Mouse (Mus musculus): ENCODE data around the gene Heatr1.
A peak's percentile ranks its signal among the peaks of the same experiment; 100 is the strongest.
"Not testable (repeated sequence)": the region's sequence is repeated elsewhere in the genome, so short reads cannot be mapped to it uniquely, and the experiment has no call there.

Heatr1 gene

GRCm38 (mm10) chr13:12454686-12455390 is 60.0 kb downstream of the Heatr1 start:
- DNase-seq (ENCODE audit: low spot score): no peak

GRCm38 (mm10) chr13:12456711-12457110 is 61.9 kb downstream of the Heatr1 start:
- DNase-seq (ENCODE audit: low spot score): no peak

DNA sequence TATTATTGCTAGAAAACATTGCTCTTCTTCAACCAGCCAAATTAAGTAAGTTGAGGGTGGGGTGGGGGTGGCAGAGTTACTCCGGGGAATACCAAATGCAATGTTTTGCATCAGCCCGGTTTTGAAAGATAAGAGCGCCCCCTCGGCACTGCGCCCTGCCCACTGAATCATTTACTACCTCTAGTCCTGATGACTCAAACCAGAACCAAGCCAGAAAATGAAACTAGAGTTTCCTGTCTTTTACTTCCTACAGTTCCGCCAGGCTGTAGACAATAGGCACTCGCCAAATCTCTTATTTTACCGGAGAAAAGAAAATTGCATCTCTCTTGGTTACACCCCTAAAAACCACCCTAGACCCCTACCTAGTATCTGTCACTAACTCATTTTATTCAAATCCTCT is 65.6 kb downstream of the Heatr1 start:
- DNase-seq (ENCODE audit: low spot score): no peak

DNA sequence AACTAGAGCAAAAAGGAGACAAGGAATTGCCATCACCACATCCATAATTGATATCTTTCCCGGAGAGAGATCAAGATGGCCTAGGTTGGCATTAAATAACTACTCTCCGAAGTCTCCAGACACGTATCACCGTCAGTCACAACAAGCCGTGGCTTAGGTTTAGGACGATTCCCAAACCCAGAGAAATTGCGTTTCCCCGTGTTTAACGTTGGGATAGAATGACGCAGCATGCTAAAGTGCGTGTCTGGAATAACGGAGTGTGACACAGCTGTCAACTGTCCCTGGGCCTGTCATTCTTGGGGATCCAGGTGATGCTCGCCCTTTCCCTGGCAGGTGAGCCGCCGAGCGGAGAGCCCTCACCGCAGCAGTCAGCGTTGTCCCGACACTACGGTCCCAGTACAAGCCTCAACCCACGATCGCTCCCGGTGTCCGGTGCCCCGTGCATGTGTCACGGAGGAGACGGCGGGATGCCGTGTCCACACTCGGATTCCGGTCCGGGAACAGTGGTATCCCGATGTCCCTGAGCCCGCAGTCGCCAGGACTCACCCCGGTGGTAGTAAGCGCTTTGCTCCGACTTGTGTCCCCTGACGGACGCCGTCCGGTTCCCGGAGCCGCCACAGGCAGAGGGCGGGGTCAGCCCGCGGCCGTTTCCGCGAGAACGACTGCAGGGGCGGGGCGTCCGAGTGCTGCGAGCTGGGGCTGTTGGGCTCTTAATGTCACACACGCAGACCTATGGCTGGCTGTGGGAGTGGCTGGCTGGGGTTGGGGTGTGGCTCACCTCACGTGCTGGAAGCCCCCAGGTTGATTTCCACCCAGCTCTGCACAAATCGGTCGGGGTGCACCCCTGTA is 66.3 kb downstream of the Heatr1 start:
- DNase-seq (ENCODE audit: low spot score): peak; percentile 90

GRCm38 (mm10) chr13:12461730-12462119 is 66.9 kb downstream of the Heatr1 start:
- DNase-seq (ENCODE audit: low spot score): peak; percentile 24

GRCm38 (mm10) chr13:12462623-12463022 is 67.8 kb downstream of the Heatr1 start:
- no peak for DNase-seq (ENCODE audit: low spot score)

DNA sequence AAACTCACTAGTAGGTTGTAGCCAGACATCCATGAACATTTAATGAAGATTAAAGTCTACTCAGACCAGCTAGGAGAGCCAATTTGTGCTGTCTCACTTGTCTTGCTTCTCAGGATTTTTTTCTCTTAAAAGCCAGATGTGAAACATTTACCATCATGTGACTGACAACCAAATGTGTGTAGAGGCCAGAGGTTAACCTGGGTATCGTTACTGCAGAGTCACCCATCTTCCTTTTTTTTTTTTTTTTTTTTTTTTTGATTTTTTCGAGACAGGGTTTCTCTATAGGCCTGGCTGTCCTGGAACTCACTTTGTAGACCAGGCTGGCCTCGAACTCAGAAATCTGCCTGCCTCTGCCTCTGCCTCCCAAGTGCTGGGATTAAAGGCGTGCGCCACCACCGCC is 69.3 kb downstream of the Heatr1 start:
- DNase-seq (ENCODE audit: low spot score): not testable (repeated sequence)

- DNase-seq (ENCODE audit: low spot score): no peak
These were observed 70.0 kb downstream of the Heatr1 start, which contains the start of gene Lgals8 for GRCm38 (mm10) chr13:12464844-12465243. Gene Lgals8 (minus strand): TSS chr13:12464944.

GRCm38 (mm10) chr13:12468488-12468887 is 73.7 kb downstream of the Heatr1 start:
- DNase-seq (ENCODE audit: low spot score): no peak

DNA sequence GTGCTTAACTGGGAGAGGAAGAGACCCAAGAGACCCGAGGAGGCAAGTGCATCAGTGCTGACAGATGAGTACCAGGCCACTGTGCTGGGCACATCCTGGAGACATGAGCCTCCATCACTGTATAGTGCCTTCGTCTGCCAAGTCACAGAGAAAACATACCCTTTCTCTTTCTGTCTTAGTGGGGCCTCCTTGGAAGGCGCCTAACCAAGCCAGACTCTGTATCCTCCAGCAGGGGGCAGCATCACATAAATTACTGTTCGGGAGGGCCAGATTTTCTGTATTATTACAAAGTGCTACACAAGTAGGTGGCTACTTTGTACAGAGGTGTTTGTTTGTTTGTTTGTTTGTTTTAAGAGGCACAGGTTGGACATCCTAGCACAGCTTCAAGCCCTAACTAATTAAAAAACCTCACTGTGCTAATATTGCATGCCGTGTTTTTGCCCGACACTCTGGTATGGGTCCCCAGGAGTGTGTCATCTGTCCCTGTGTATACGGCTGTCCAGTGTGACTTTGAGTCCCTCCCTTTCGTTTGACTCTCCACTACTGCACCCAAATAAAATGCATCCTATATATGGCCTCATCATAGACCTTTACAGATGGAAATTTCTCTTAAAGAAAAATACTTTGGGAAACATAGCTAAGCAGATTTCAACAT is 79.0 kb downstream of the Heatr1 start:
- DNase-seq (ENCODE audit: low spot score): peak; percentile 42

DNA sequence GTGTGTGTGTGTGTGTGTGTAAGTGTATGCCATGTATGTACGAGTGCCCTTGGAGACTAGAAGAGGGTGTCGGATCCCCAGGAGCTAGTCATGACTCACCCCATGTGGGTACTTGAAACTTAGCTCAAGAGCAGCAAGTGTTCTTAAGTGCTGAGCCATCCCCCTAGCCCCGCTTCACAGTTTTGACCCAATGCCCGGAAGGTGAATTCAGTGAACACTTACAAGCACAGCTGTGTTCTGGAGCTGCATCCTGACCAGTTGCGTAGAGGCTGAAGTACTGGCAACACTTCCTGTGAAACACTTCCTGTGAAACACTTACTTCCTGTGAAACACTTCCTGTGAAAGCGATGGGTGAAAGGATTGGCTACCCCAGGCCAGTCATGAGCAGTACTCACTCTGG is 80.4 kb downstream of the Heatr1 start:
- no peak for DNase-seq (ENCODE audit: low spot score)

- DNase-seq (ENCODE audit: low spot score): no peak
These were observed 82.1 kb downstream of the Heatr1 start for GRCm38 (mm10) chr13:12476886-12477285.

GRCm38 (mm10) chr13:12478301-12478700 is 83.5 kb downstream of the Heatr1 start:
- peak; percentile 21 for DNase-seq (ENCODE audit: low spot score)

DNA sequence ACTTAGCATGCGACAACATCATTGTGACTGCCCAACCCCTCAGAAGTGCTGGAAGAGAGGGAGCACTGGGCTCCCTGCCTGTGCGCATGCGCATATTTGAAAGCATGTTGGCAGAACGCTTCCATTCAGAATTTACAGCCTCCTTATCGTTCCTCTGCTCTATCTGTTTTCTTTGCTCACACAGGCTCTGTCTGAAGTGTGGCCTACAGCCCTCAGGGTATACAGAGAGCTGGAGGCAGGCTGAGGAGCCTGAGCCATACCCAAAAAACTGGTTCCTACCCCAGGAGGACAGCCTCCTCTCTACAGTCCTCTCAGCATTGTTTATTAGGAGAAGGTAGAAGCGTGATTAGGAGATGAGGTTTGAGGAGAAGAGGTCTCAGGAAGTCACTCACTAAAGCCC is 85.0 kb downstream of the Heatr1 start:
- DNase-seq (ENCODE audit: low spot score): no peak

DNA sequence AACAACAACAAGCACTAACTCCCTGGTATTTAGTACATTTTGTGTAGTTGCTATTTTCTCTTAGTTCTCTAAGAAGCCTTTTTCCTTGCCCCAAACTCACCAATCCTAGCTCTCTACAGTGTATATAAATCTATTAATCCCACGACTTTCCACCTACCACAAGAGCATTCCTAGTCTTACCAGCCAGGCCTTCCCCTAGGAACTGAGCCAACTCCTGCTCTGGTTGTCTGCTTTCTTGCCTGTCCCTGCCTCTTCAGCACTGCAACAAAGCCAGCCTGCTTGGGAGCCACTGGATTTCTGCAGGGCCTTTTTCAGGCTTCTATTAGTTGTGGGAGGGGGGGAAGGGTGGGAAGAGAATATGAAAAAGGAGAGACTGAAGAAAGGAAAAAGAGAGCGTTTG is 90.4 kb downstream of the Heatr1 start:
- DNase-seq (ENCODE audit: low spot score): no peak

- DNase-seq (ENCODE audit: low spot score): no peak
These were observed 90.8 kb downstream of the Heatr1 start for GRCm38 (mm10) chr13:12485640-12486039.
